Mouse (Mus musculus): ENCODE data around the gene Pilrb2. TPM values are rescaled to one million over a fixed set of nuclear protein-coding genes. Genes with fewer than 3 reads are reported as not detected.
"Not testable (repeated sequence)": the region's sequence is repeated elsewhere in the genome, so short reads cannot be mapped to it uniquely, and the experiment has no call there.

Gene Pilrb2
- polyA plus RNA-seq (2016; fragmentation: Nextera tagmentation; extraction: Ambion mirVana), result 0.64 and 1.0 TPM in 2 replicates

DNA sequence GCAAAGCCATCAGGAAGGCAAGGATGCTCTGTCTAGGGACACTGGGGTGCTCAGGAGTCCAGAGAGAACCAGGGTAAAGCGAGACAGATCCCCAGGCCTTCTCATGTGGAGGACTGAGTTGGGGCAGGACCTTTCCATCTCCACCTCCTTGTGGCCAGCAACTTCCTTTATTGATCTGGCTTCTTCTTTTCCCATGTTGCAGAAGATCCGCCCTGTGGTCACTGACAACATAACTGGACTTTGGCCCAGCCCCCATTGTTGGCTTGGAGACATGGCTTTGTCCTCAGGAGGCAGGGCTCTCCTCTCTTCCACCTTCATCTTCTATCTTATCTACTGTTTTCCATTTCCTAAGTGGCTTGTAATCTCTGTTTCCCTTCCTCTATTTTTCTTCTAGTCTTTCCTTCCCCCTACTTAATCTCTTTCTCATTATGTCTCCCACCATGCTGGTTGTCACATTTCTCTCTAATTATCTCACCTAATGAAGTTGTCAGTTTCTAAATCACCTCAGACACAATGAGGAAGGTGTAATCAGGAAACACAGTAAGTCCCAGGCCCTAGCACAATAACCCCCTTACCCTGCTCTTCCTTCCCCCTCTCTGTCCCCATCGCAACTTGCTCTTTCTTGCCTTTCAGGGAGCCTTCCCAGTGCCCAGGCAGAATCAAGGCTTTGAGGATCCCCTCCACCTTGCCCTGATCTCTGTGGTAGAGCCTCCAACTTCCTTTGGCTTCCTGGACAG, at the start of gene Pilrb2:
Gene Pilrb2, minus strand, starts transcription at position 172 of the 737 bp plus-strand sequence.
- not testable (repeated sequence) for H3K36me3 ChIP-seq; H3K27ac ChIP-seq; H3K9me3 ChIP-seq; H3K4me1 ChIP-seq; H3K27me3 ChIP-seq (ENCODE audit: insufficient read depth, poor library complexity, severe bottlenecking); H3K4me3 ChIP-seq
- WGBS, result 50% methylated on average over 3 of the region's 3 CpGs
- peak; percentile 66 for DNase-seq (ENCODE audit: low spot score)

DNA sequence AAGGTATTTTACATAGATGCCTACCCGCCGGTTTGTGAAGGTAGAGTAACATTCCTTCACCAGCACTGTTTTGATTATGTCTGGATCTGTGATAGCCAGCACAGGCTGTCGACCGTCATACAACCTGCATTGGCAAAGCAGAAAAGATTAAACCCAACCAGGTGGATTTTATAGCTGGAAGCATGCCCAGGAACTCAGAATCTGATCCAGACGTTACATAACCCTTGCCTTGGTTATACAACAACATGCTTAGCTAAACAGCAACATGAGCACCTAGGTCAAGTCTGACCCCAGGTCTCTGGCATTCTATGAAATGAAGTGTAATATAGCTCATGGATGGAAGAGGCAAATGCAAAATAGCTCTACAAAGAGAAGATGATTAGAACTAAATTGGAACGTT, 43.9 kb upstream of the Pilrb2 start:
- H3K27ac ChIP-seq, result no peak overlapping the region
- no peaks in the 10 kb centered on the region for H3K27me3 ChIP-seq (ENCODE audit: insufficient read depth, poor library complexity, severe bottlenecking)
- H3K4me3 ChIP-seq, result no peak overlapping the region
- H3K4me1 ChIP-seq, result no peaks in the 10 kb centered on the region
- WGBS, result 79% methylated on average over 6 of the region's 6 CpGs
- H3K36me3 ChIP-seq, result no peaks in the 10 kb centered on the region
- no peaks in the 10 kb centered on the region for H3K9me3 ChIP-seq
- DNase-seq (ENCODE audit: low spot score), result no peak

DNA sequence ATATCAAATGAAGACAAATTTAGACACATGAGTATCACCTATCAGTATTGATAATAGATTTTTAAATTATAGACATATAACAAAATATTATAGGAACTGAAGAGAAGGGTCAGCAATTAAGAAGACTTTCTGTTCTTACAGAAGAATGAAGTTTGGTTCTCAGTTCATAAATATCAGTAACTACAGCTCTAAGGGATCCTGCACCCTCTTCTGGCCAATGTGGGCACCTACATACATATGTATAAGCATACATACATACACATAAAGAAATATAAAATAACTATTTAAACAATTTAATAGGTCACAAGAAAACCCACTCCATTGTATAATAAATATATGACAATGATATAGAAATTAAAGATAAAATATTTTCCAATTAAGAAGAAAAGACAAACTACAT, 42.9 kb upstream of the Pilrb2 start:
- no peaks in the 10 kb centered on the region for H3K4me1 ChIP-seq
- no peaks in the 10 kb centered on the region for H3K36me3 ChIP-seq
- H3K27me3 ChIP-seq (ENCODE audit: insufficient read depth, poor library complexity, severe bottlenecking), result no peaks in the 10 kb centered on the region
- H3K4me3 ChIP-seq, result no peak overlapping the region
- no peak overlapping the region for H3K27ac ChIP-seq
- no peaks in the 10 kb centered on the region for H3K9me3 ChIP-seq
- no peak for DNase-seq (ENCODE audit: low spot score)

DNA sequence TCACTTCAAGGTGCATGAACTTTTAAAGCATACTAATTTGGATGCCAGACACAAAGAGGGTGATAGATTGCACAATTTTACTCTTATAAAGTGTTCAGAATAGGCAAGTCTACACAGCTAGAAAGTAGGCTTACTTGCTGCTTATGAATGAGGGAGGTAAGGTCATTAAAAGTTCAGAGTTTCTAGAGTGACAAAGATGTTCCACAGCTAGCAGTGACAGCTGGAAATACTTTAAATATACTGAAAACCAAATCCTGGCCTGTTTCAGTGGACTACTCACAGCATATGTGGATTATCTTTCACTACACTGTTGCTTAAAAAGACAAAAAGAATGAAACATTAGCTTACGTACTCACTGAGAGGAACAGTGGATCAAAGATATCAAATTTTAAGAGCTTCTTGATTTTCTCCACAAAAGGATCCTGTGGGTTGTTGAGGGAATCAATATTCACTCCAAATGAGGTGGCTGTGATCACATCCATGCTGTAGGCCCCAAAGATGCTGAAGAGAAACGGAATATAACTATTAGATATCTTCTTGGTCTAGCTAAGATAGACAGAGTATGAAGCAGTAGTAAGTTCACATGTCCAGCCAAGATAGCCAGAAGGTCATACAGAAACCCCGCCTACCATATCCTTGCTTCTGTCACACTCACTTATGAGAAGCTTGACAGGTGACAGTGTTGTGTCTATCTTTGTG, 38.1 kb upstream of the Pilrb2 start:
- H3K36me3 ChIP-seq, result no peaks in the 10 kb centered on the region
- 83% methylated on average over 3 of the region's 3 CpGs for WGBS
- DNase-seq (ENCODE audit: low spot score), result no peak
- H3K27ac ChIP-seq, result no peak overlapping the region
- no peaks in the 10 kb centered on the region for H3K27me3 ChIP-seq (ENCODE audit: insufficient read depth, poor library complexity, severe bottlenecking)
- no peaks in the 10 kb centered on the region for H3K4me1 ChIP-seq
- H3K9me3 ChIP-seq, result no peaks in the 10 kb centered on the region
- no peak overlapping the region for H3K4me3 ChIP-seq

DNA sequence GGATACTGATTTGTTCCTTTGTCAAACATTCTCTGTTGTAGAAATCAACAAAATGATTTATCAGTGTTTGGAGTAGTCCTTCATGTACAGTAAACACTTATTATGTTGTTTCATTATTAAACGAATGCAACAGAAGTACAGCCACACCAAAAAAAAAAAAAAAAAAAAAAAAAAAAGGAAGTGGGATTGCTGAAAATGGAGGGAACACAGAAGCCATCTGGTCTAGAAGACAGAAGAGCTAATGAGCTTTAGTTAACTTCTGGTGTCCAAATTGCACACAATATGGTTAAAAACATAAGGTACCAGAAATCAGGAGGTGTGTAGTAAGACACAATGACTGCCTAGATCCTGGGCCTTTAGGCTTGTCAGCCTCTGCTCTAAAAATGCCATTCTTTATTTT, 26.2 kb upstream of the Pilrb2 start:
- H3K9me3 ChIP-seq, result no peaks in the 10 kb centered on the region
- no peaks in the 10 kb centered on the region for H3K4me1 ChIP-seq
- H3K36me3 ChIP-seq, result no peaks in the 10 kb centered on the region
- H3K27me3 ChIP-seq (ENCODE audit: insufficient read depth, poor library complexity, severe bottlenecking), result no peaks in the 10 kb centered on the region
- DNase-seq (ENCODE audit: low spot score), result no peak
- H3K4me3 ChIP-seq, result no peak overlapping the region
- 68% methylated on average over 1 of the region's 1 CpGs for WGBS
- no peak overlapping the region for H3K27ac ChIP-seq

DNA sequence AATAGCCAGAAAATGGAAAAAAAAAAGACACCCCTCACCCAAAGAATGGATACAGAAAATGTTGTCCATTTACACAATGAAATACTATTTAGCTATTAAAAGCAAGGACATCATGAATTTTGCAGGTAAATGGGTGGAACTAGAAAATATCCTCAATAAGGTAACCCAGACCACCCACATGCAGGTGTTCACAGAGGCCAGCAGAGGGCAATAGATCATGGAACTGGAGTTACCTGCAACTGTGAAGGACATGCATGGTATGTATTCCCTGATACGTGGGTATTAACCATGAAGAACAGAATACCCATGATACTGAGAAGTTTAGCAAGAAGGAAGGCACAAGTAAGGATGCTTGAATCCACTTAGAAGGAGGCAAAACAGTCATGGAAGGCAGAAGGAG, 21.3 kb upstream of the Pilrb2 start:
- Histone ChIP-seq H3K9me3 (no peaks in the 10 kb centered on the region), H3K36me3 (no peaks in the 10 kb centered on the region), H3K27me3 (ENCODE audit: insufficient read depth, poor library complexity, severe bottlenecking) (no peaks in the 10 kb centered on the region), H3K4me3 (no peak overlapping the region), H3K27ac (no peak overlapping the region), H3K4me1 (no peaks in the 10 kb centered on the region)
- no peak for DNase-seq (ENCODE audit: low spot score)
- WGBS, result 56% methylated on average over 1 of the region's 1 CpGs

DNA sequence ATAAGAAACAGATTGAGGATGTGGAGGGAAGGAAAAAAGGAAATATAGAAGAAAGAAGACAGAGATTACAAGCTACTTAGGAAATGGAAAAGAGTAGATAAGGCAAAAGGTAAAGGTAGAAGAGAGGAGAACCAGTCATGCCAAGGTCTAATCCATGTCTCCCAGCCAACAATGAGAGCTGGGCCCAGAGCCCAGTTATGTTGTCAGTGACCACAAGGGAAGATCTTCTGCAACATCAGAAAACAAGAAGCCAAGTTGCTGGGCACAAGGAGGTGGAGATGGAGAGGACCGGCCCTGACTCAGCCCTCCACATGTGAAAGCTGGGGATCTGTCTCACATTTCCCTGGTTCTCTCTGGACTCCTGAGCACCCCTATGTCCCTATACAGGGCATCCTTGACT, 16.1 kb upstream of the Pilrb2 start:
- WGBS, result 92% methylated on average over 1 of the region's 1 CpGs
- Histone ChIP-seq H3K27me3 (ENCODE audit: insufficient read depth, poor library complexity, severe bottlenecking) (no peaks in the 10 kb centered on the region), H3K4me1 (peaks cover 4% of the 10 kb centered on the region; the same call in 1 of the 2 replicates), H3K36me3 (no peaks in the 10 kb centered on the region), H3K4me3 (no peak overlapping the region), H3K27ac (no peak overlapping the region), H3K9me3 (no peaks in the 10 kb centered on the region)
- no peak for DNase-seq (ENCODE audit: low spot score)

DNA sequence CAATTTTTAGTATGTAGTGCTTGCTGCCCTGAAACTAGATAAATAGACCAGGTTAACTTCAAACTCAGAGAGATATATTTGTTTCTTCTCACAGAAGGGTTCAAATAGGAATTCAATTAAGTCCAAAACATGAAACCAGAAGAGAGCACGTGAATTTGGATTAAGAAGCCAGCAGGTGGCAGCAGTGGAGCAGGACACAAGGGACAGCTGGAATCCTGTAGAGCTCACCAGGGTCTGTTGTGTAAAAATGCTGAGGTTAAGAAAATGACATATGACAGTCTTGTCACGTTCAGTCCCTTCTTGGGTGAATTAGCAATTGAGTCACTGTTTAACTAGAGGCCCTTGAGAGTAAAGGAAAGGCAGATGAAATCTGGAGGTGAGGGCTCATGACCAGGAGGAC, 14.3 kb upstream of the Pilrb2 start:
- Histone ChIP-seq H3K9me3 (no peaks in the 10 kb centered on the region), H3K36me3 (no peaks in the 10 kb centered on the region), H3K27ac (no peak overlapping the region), H3K27me3 (ENCODE audit: insufficient read depth, poor library complexity, severe bottlenecking) (no peaks in the 10 kb centered on the region), H3K4me1 (peaks cover 4% of the 10 kb centered on the region; the same call in 1 of the 2 replicates), H3K4me3 (no peak overlapping the region)
- 20% methylated on average over 2 of the region's 2 CpGs for WGBS
- no peak for DNase-seq (ENCODE audit: low spot score)

DNA sequence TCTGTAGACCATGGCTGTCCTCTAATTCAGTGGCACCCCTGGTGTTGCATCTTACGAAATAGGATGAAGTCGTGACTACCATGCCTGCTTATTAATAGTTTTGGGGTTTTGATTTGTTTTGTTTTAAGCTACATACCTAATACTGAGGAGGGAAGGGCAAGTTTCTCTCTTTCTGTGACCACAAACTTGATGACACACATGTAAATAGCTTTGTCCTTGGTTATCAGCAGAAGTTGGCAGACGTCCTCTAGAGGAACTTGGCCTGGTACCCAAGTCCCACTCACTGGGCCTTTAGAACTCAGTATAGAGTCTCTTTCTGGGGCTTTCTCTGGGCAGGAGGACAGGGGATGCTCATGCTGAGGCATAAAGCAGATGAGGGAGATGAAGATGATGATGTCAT, 11.7 kb upstream of the Pilrb2 start:
- Histone ChIP-seq H3K9me3 (no peaks in the 10 kb centered on the region), H3K4me3 (no peak overlapping the region), H3K27ac (no peak overlapping the region), H3K27me3 (ENCODE audit: insufficient read depth, poor library complexity, severe bottlenecking) (no peaks in the 10 kb centered on the region), H3K4me1 (peaks cover 4% of the 10 kb centered on the region; the same call in 1 of the 2 replicates), H3K36me3 (no peaks in the 10 kb centered on the region)
- no peak for DNase-seq (ENCODE audit: low spot score)
- WGBS, result 80% methylated on average over 3 of the region's 3 CpGs

DNA sequence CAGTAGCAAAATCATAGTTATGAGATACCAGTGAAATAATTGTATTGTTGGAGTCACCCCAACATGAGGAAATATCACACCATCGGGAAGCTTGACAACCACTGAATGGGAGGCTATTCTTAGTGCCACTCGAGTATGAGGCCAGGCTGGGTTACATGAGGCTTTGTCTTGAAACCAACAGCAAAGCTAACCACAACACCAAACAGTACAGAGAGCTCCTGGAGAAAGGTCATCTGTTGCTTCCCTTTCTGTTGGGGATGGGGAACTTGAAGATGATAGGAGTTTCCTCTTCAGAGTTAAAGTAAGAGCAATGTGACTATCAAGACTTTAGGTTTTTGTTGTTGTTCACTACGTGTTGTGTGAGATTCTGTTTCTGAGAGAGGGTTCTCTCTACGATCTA, 11.3 kb upstream of the Pilrb2 start:
- DNase-seq (ENCODE audit: low spot score), result no peak
- no peak overlapping the region for H3K27ac ChIP-seq

DNA sequence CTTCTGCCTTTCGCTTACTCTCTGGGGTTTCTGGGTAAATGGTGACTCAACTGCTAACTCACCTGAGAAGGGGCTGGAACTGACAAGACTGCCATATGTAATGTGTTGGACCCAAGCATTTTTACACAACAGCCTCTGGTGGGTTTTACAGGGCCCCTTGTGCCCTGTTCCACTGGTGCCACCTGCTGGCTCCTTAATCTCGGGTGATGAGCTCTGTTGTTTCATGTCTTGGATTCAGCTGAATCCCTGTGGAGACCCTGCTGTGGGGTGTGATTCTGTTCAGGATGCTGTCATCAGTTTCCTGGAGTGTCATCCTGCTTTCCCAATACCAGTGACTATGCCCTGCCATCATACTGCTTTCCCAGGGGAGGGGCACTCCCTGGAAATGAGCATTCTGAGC, 6.2 kb upstream of the Pilrb2 start:
- 42% methylated on average over 2 of the region's 2 CpGs for WGBS
- H3K4me1 ChIP-seq, result no peaks in the 10 kb centered on the region
- H3K4me3 ChIP-seq, result no peak overlapping the region
- no peak overlapping the region for H3K27ac ChIP-seq
- H3K9me3 ChIP-seq, result no peaks in the 10 kb centered on the region
- no peaks in the 10 kb centered on the region for H3K27me3 ChIP-seq (ENCODE audit: insufficient read depth, poor library complexity, severe bottlenecking)
- no peak for DNase-seq (ENCODE audit: low spot score)
- H3K36me3 ChIP-seq, result no peaks in the 10 kb centered on the region

More for the DNA sequence above, 11.3 kb upstream of the Pilrb2 start:
- Histone ChIP-seq H3K4me1 (peaks cover 4% of the 10 kb centered on the region; the same call in 1 of the 2 replicates), H3K9me3 (no peaks in the 10 kb centered on the region), H3K27me3 (ENCODE audit: insufficient read depth, poor library complexity, severe bottlenecking) (no peaks in the 10 kb centered on the region), H3K4me3 (no peak overlapping the region), H3K36me3 (no peaks in the 10 kb centered on the region)
- WGBS, result 76% methylated on average over 4 of the region's 4 CpGs

DNA sequence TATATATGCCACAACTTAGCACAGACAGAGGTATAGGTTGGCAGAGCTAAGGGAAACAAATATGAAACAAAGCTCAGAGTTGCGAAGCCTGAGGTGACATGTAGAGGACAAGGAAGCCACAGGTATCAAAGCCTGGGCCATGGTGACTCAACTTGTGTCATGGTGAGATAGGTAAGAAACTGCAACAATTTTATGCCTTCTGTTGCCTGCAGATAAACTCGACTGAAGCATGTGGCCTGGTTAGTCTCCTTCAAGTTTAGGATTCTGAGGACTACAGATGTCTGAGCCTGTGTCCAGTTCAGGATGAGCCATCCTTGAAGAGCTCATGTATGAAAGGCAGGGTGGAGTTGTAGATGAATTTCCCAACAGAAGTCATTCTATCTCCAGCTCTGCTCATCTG, 3.4 kb upstream of the Pilrb2 start:
- Histone ChIP-seq H3K36me3 (no peaks in the 10 kb centered on the region), H3K4me1 (0 out of 2 replicates have a peak, but pooled peaks cover 3% of the 10 kb centered on the region), H3K9me3 (no peaks in the 10 kb centered on the region), H3K4me3 (no peak overlapping the region), H3K27me3 (ENCODE audit: insufficient read depth, poor library complexity, severe bottlenecking) (no peaks in the 10 kb centered on the region), H3K27ac (no peak overlapping the region)
- DNase-seq (ENCODE audit: low spot score), result no peak
- WGBS, result 72% methylated on average over 2 of the region's 2 CpGs

DNA sequence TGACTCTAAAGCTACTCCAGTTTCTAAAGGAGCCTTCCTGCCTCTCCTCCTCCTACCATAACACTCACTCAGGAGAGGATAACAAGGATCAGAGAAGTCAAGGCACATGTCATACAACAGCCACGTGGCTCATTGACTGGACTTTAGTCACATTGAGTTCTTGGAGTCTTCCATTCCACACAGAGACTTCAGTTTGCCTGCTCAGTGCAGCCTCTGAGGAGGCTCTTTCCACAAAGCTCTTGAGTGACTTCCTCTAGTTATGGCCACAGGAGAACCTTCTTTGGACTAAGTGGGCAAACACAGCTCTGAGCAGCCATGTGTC, 727 bp upstream of the Pilrb2 start:
- H3K27ac ChIP-seq; H3K9me3 ChIP-seq; H3K27me3 ChIP-seq (ENCODE audit: insufficient read depth, poor library complexity, severe bottlenecking); H3K4me1 ChIP-seq; H3K36me3 ChIP-seq; H3K4me3 ChIP-seq: not testable (repeated sequence)
- 33% methylated on average over 1 of the region's 1 CpGs for WGBS
- peak; percentile 46 for DNase-seq (ENCODE audit: low spot score)

DNA sequence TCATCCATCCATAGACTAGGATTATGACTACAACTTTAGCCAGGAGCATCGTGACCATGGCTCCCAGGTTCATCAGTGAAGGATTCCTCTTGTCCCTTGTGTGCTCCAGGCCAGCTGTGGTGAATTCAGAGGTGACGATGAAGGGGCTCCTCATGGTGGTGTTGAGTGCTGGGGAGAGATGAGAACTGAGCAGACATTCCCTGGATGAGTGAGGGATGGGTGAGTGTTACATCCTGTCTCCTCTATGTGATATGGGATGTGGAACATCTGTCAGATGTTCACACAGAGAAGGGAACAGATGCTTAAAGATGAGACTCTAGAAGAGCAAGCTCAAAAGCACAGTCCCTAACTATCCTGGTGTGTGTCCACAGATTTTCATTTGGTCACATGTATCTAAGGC, 3.0 kb downstream of the Pilrb2 start:
- H3K36me3 ChIP-seq; H3K4me3 ChIP-seq; H3K9me3 ChIP-seq; H3K4me1 ChIP-seq; H3K27ac ChIP-seq; H3K27me3 ChIP-seq (ENCODE audit: insufficient read depth, poor library complexity, severe bottlenecking): not testable (repeated sequence)
- DNase-seq (ENCODE audit: low spot score), result peak; percentile 3
- 53% methylated on average over 2 of the region's 2 CpGs for WGBS
